Mouse (Mus musculus): Measurements from ENCODE around the gene Smpx. TPM values are rescaled to one million over a fixed set of nuclear protein-coding genes. Genes with fewer than 3 reads are reported as not detected.

Smpx gene
- total RNA-seq (2021), result 10 to 100 TPM; 18.6 to 63.5 TPM
- long read RNA-seq, experiment 1, transcript Smpx-201 (6 exons, 1,152 nt), result major isoform, 6 of 25 reads
- long read RNA-seq, experiment 1, partial matches to known transcripts, result 3 of 25 reads
- long read RNA-seq, experiment 1, other reads (novel, unspliced or antisense), result 11 of 25 reads
- long read RNA-seq, experiment 2, transcript Smpx-201 (6 exons, 1,152 nt), result major isoform, 5 of 10 reads
- long read RNA-seq, experiment 2, partial matches to known transcripts, result 0 of 10 reads
- long read RNA-seq, experiment 2, other reads (novel, unspliced or antisense), result 2 of 10 reads

GRCm38 (mm10) chrX:157698862-157699261 lies at the start of gene Smpx:
Gene Smpx, plus strand, starts transcription at chrX:157698910.
- no peak for DNase-seq

- DNase-seq, result no peak
Measured at GRCm38 (mm10) chrX:157655047-157655446, 43.7 kb upstream of the Smpx start.

GRCm38 (mm10) chrX:157657356-157657755 lies 41.4 kb upstream of the Smpx start:
- no peak for DNase-seq

GRCm38 (mm10) chrX:157671820-157672219 lies 26.9 kb upstream of the Smpx start:
- DNase-seq, result no peak

- no peak for DNase-seq
Measured at GRCm38 (mm10) chrX:157674667-157675350, 23.9 kb upstream of the Smpx start.

GRCm38 (mm10) chrX:157691186-157691585 lies 7.5 kb upstream of the Smpx start:
- no peak for DNase-seq

- DNase-seq, result no peak
Measured at GRCm38 (mm10) chrX:157697591-157698135, 1.0 kb upstream of the Smpx start.

- no peak for DNase-seq
Measured at GRCm38 (mm10) chrX:157707236-157707635, 8.5 kb downstream of the Smpx start.

GRCm38 (mm10) chrX:157708616-157709280 lies 10.0 kb downstream of the Smpx start:
- no peak for DNase-seq

- no peak for DNase-seq
Measured at GRCm38 (mm10) chrX:157719907-157720306, 21.2 kb downstream of the Smpx start.

GRCm38 (mm10) chrX:157730622-157731341 lies 32.1 kb downstream of the Smpx start:
- DNase-seq, result no peak

- peak; percentile 74 for DNase-seq
Measured at GRCm38 (mm10) chrX:157731658-157732314, 33.1 kb downstream of the Smpx start.

- no peak for DNase-seq
Measured at GRCm38 (mm10) chrX:157732346-157732745, 33.6 kb downstream of the Smpx start.

- no peak for DNase-seq
Measured at GRCm38 (mm10) chrX:157733836-157734235, 35.1 kb downstream of the Smpx start.

- DNase-seq, result no peak
Measured at GRCm38 (mm10) chrX:157734341-157734740, 35.6 kb downstream of the Smpx start.

GRCm38 (mm10) chrX:157747815-157748544 lies 49.3 kb downstream of the Smpx start:
- no peak for DNase-seq

- DNase-seq, result no peak
Measured at GRCm38 (mm10) chrX:157754559-157754958, 55.8 kb downstream of the Smpx start.

GRCm38 (mm10) chrX:157762542-157762941 lies 63.8 kb downstream of the Smpx start:
- no peak for DNase-seq

- no peak for DNase-seq
Measured at GRCm38 (mm10) chrX:157801669-157802068, 103.0 kb downstream of the Smpx start.
